Mouse (Mus musculus) embryonic facial prominence, embryonic 11.5 days (tissue): ENCODE data around the gene Cerkl. TPM values are rescaled to one million over a fixed set of nuclear protein-coding genes. Genes with fewer than 3 reads are reported as not detected.
A peak's percentile ranks its signal among the peaks of the same experiment; 100 is the strongest.

Experiments used
- ATAC-seq: fragments of 200-750 bp; cut with Nextera tagmentation; replicated peaks from 2 replicates; pipeline ENCODE4 v1.8.0; 2017; ENCODE audit warnings: low read depth; ENCODE audit not compliant: insufficient number of reproducible peaks, low FRiP score, low TSS enrichment
- DNase-seq: peaks from one replicate; pipeline ENCODE4 v3.0.0-alpha.2; 2015; ENCODE audit warnings: low spot score
- H3K27ac ChIP-seq: fragments of 300-500 bp; sonication (generic); replicated peaks from 2 replicates; pipeline ENCODE4 v1.5.1; 2014; ENCODE audit warnings: mild to moderate bottlenecking, low read depth, low read length, control low read depth
- H3K27me3 ChIP-seq: fragments of 300-500 bp; sonication (generic); 2 replicates; pipeline ENCODE4 v1.6.1; 2014; ENCODE audit warnings: mild to moderate bottlenecking, low read length, moderate library complexity, mixed read lengths; ENCODE audit not compliant: control insufficient read depth, insufficient read depth
- H3K36me3 ChIP-seq: fragments of 300-500 bp; sonication (generic); replicated peaks from 2 replicates; pipeline ENCODE4 v1.6.1; 2014; ENCODE audit warnings: low read depth, mild to moderate bottlenecking, low read length, moderate library complexity, mixed read lengths; ENCODE audit not compliant: control insufficient read depth, insufficient read depth
- H3K4me1 ChIP-seq: fragments of 300-500 bp; sonication (generic); 2 replicates; pipeline ENCODE4 v1.6.1; 2014; ENCODE audit warnings: low read length, mixed read lengths; ENCODE audit not compliant: control insufficient read depth, insufficient read depth
- H3K4me2 ChIP-seq: fragments of 300-500 bp; sonication (generic); 2 replicates; pipeline ENCODE4 v1.6.1; 2014; ENCODE audit warnings: low read depth, mild to moderate bottlenecking, control low read depth, low read length, moderate library complexity
- H3K4me3 ChIP-seq: fragments of 300-500 bp; sonication (generic); 2 replicates; pipeline ENCODE4 v1.5.1; 2014; ENCODE audit warnings: low read depth, low read length, control low read depth
- H3K9ac ChIP-seq: fragments of 300-500 bp; sonication (generic); replicated peaks from 2 replicates; pipeline ENCODE4 v1.6.1; 2014; ENCODE audit warnings: mild to moderate bottlenecking, control low read depth, low read length
- H3K9me3 ChIP-seq: fragments of 300-500 bp; sonication (generic); replicated peaks from 2 replicates; pipeline ENCODE4 v1.6.1; 2016; ENCODE audit warnings: mild to moderate bottlenecking, low read length, inconsistent platforms, mixed read lengths; ENCODE audit not compliant: control insufficient read depth
- WGBS: fragments of 180-500 bp; shearing (Covaris S2); extraction: QIAGEN DNeasy Blood & Tissue Kit; methylation state at CpG from one replicate; pipeline ENCODE4 v1.1.7; 2014; 5-methylcytosine and 5-hydroxymethylcytosine counted together
- polyA plus RNA-seq: library from polyadenylated mRNA; unstranded; fragments of >200 nt; fragmentation: Nextera tagmentation; extraction: Ambion mirVana; gene quantifications from 2 replicates; pipeline ENCODE4 v1.2.1, GENCODE M21; 2014

The Cerkl gene
- polyA plus RNA-seq, 1 experiment from 2014 or later = 2.8 TPM

GRCm38 (mm10) chr2:79351179-79352099 is 105.1 kb downstream of the Cerkl start:
- Histone ChIP-seq H3K36me3 (no peaks in the 10 kb centered on the region), H3K27me3 (no peaks in the 10 kb centered on the region), H3K9ac (no peak overlapping the region), H3K4me2 (no peak overlapping the region), H3K4me3 (no peak overlapping the region), H3K9me3 (no peaks in the 10 kb centered on the region), H3K4me1 (no peaks in the 10 kb centered on the region), H3K27ac (no peak overlapping the region)
- DNase-seq = peak; percentile 61
- 81% methylated on average over 6 of the region's 6 CpGs for WGBS
- no peak for ATAC-seq

GRCm38 (mm10) chr2:79343115-79343514 is 113.5 kb downstream of the Cerkl start:
- 86% methylated on average over 8 of the region's 8 CpGs for WGBS
- ATAC-seq (no peak), DNase-seq (no peak)
- Histone ChIP-seq H3K4me3 (no peak overlapping the region), H3K27ac (no peak overlapping the region), H3K36me3 (no peaks in the 10 kb centered on the region), H3K9me3 (no peaks in the 10 kb centered on the region), H3K4me1 (no peaks in the 10 kb centered on the region), H3K9ac (no peak overlapping the region), H3K4me2 (no peak overlapping the region), H3K27me3 (no peaks in the 10 kb centered on the region)

- no peaks in the 10 kb centered on the region for H3K36me3 ChIP-seq
- WGBS = 88% methylated on average over 1 of the region's 1 CpGs
- H3K4me2 ChIP-seq = no peak overlapping the region
- H3K9ac ChIP-seq = no peak overlapping the region
- H3K27me3 ChIP-seq = no peaks in the 10 kb centered on the region
- H3K9me3 ChIP-seq = no peaks in the 10 kb centered on the region
- no peak for ATAC-seq
- no peak overlapping the region for H3K27ac ChIP-seq
- H3K4me1 ChIP-seq = no peaks in the 10 kb centered on the region
- DNase-seq = no peak
- no peak overlapping the region for H3K4me3 ChIP-seq
Measured at GRCm38 (mm10) chr2:79339003-79339402, 117.6 kb downstream of the Cerkl start.

GRCm38 (mm10) chr2:79336141-79336540 is 120.4 kb downstream of the Cerkl start:
- no peak overlapping the region for H3K27ac ChIP-seq
- DNase-seq (no peak), ATAC-seq (no peak)
- no peak overlapping the region for H3K9ac ChIP-seq
- H3K36me3 ChIP-seq = no peaks in the 10 kb centered on the region
- no peak overlapping the region for H3K4me3 ChIP-seq
- no peaks in the 10 kb centered on the region for H3K27me3 ChIP-seq
- no peaks in the 10 kb centered on the region for H3K4me1 ChIP-seq
- H3K9me3 ChIP-seq = no peaks in the 10 kb centered on the region
- H3K4me2 ChIP-seq = no peak overlapping the region
- 92% methylated on average over 1 of the region's 1 CpGs for WGBS

- no peaks in the 10 kb centered on the region for H3K4me1 ChIP-seq
- no peak for ATAC-seq
Measured at GRCm38 (mm10) chr2:79334661-79335060, 121.9 kb downstream of the Cerkl start.

GRCm38 (mm10) chr2:79328079-79328478 is 128.5 kb downstream of the Cerkl start:
- no peaks in the 10 kb centered on the region for H3K36me3 ChIP-seq
- H3K27ac ChIP-seq = no peak overlapping the region
- H3K4me1 ChIP-seq = no peaks in the 10 kb centered on the region
- H3K27me3 ChIP-seq = no peaks in the 10 kb centered on the region
- ATAC-seq (no peak), DNase-seq (peak; percentile 60)
- WGBS = 32% methylated on average over 2 of the region's 2 CpGs
- no peak overlapping the region for H3K4me3 ChIP-seq
- no peak overlapping the region for H3K9ac ChIP-seq
- no peaks in the 10 kb centered on the region for H3K9me3 ChIP-seq
- H3K4me2 ChIP-seq = no peak overlapping the region

More at GRCm38 (mm10) chr2:79334661-79335060, 121.9 kb downstream of the Cerkl start:
- no peak overlapping the region for H3K4me2 ChIP-seq
- H3K27me3 ChIP-seq = no peaks in the 10 kb centered on the region
- no peaks in the 10 kb centered on the region for H3K36me3 ChIP-seq
- no peak overlapping the region for H3K9ac ChIP-seq
- no peak overlapping the region for H3K27ac ChIP-seq
- no peak overlapping the region for H3K4me3 ChIP-seq
- DNase-seq = no peak
- no peaks in the 10 kb centered on the region for H3K9me3 ChIP-seq

GRCm38 (mm10) chr2:79316182-79316880 is 140.3 kb downstream of the Cerkl start:
- DNase-seq (no peak), ATAC-seq (no peak)
- Histone ChIP-seq H3K9me3 (no peaks in the 10 kb centered on the region), H3K27me3 (no peaks in the 10 kb centered on the region), H3K9ac (no peak overlapping the region), H3K4me1 (no peaks in the 10 kb centered on the region), H3K4me3 (no peak overlapping the region), H3K36me3 (no peaks in the 10 kb centered on the region), H3K4me2 (no peak overlapping the region), H3K27ac (no peak overlapping the region)
- WGBS = 90% methylated on average over 9 of the region's 9 CpGs

GRCm38 (mm10) chr2:79315108-79315507 is 141.5 kb downstream of the Cerkl start:
- Histone ChIP-seq H3K4me2 (no peak overlapping the region), H3K4me1 (no peaks in the 10 kb centered on the region), H3K36me3 (no peaks in the 10 kb centered on the region), H3K27ac (no peak overlapping the region), H3K9ac (no peak overlapping the region), H3K27me3 (no peaks in the 10 kb centered on the region), H3K4me3 (no peak overlapping the region), H3K9me3 (no peaks in the 10 kb centered on the region)
- no peak for ATAC-seq
- 81% methylated on average over 4 of the region's 4 CpGs for whole genome bisulfite sequencing
- no peak for DNase-seq
